22 mouse cellular contexts compared by ENCODE assay signal in the genomic region with DNA sequence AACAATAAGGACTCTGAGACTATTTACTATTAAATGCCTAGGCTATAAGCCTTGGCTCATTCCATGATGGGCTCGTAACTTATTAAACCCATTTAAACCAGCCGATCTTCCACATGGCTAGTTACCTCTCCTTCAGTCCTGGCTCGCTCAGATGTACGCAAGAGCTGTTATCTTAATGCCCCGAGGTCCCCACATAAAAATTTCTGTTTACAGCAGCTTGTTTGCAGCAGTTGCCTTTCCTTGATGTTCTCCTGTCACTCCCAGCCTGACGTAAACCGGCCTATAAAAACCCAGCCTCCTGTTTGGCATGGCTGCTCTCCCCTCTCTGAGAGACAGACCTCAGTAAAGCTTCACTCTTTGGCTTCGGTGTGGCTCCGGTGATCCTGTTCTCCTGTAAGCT. TPM values are rescaled to one million over a fixed set of nuclear protein-coding genes. Genes with fewer than 3 reads are reported as not detected.
DNase-seq lines count a peak whose midpoint lies in the region; ATAC-seq and TF ChIP-seq lines count a peak whose summit lies in the region.
"Had no signal": no experiment of that assay in that cellular context is flagged by ENCODE, and none has a peak within 500 bp of the region (broad histone marks: within the 10 kb centered on the region; RNA-seq: fewer than 3 reads in every experiment).

No protein-coding gene starts in this region.

- no peak for TF ChIP-seq POLR2A in kidney, adult 2 months (IDR thresholded peaks at IDR 0.05; ENCODE audit: low read depth, low read length)

- 29% methylated on average over 9 of the region's 9 CpGs for WGBS in kidney, adult 2 months
- 57% methylated on average over 9 of the region's 9 CpGs for WGBS in kidney, embryonic 15.5 days

- H3K4me1 ChIP-seq in kidney, adult 2 months (ENCODE audit: control insufficient read depth, insufficient read depth, low read length) = peaks cover 4% of the 10 kb centered on the region; the same call in 1 of the 2 replicates
- peaks cover 23% of the 10 kb centered on the region for H3K4me1 ChIP-seq in kidney, embryonic 15.5 days
- H3K4me1 ChIP-seq: embryonic facial prominence, embryonic 12.5 days had no signal

- H3K4me3 ChIP-seq in kidney, adult 2 months (ENCODE audit: insufficient read depth, low read depth, low read length) = no peak overlapping the region
- H3K4me3 ChIP-seq in kidney, embryonic 15.5 days (replicated peaks) = no peak overlapping the region
- H3K4me3 ChIP-seq: embryonic facial prominence, embryonic 12.5 days; gastrocnemius, adult 2 months; heart, embryonic 10.5 days had no signal

- no peak overlapping the region for H3K9ac ChIP-seq in kidney, embryonic 15.5 days
- H3K9ac ChIP-seq: embryonic facial prominence, embryonic 12.5 days; hindbrain, embryonic 14.5 days had no signal

- H3K27ac ChIP-seq in kidney, adult 2 months (ENCODE audit: insufficient read depth, low read depth, low read length) = no peak overlapping the region; the same call in 1 of the 2 replicates
- H3K27ac ChIP-seq in kidney, embryonic 15.5 days = peak overlapping the region; percentile 78
- H3K27ac ChIP-seq: embryonic facial prominence, embryonic 12.5 days; gastrocnemius, adult 2 months; heart, embryonic 10.5 days; hindbrain, embryonic 14.5 days had no signal

- peak; percentile 58 for ATAC-seq in kidney, embryonic 15.5 days (replicated peaks; ENCODE audit: low FRiP score)
- ATAC-seq: forebrain, embryonic 16.5 days had no signal

- peak overlapping the region; percentile 14; the same call in 1 of the 2 replicates for H3K4me2 ChIP-seq in kidney, embryonic 15.5 days
- H3K4me2 ChIP-seq: embryonic facial prominence, embryonic 12.5 days; hindbrain, embryonic 14.5 days had no signal

- no peaks in the 10 kb centered on the region for H3K27me3 ChIP-seq in kidney, adult 2 months (replicated peaks; ENCODE audit: control insufficient read depth, insufficient read depth, low read length)
- no peaks in the 10 kb centered on the region for H3K27me3 ChIP-seq in kidney, embryonic 15.5 days
- H3K27me3 ChIP-seq: embryonic facial prominence, embryonic 12.5 days had no signal

- DNase-seq in kidney, adult 11 months = peak; percentile 54
- DNase-seq in kidney, postnatal 10 days = no peak
- DNase-seq in kidney, adult 2 months = peak; percentile 72
- DNase-seq in kidney, postnatal 25 days = peak; percentile 21 to 60
- DNase-seq in urinary bladder, adult 18-20 months (ENCODE audit: low spot score in 2 of 2) = no peak
- DNase-seq in thymus, postnatal 4 days = no peak
- no peak for DNase-seq in embryo, embryonic 11 days
- DNase-seq: adrenal gland, adult 8-10 months; adrenal gland, postnatal 36 days; cerebellum, adult 11 months; cerebellum, adult 8-10 months; cerebellum, postnatal 14 days; gastrocnemius, adult 2 months; gastrocnemius, postnatal 36 days; heart, adult 18-20 months; heart, postnatal 10 days had no signal

- no peaks in the 10 kb centered on the region for H3K36me3 ChIP-seq in kidney, adult 2 months (ENCODE audit: control insufficient read depth, insufficient read depth, low read length)
- no peaks in the 10 kb centered on the region for H3K36me3 ChIP-seq in kidney, embryonic 15.5 days

- H3K9me3 ChIP-seq in kidney, embryonic 15.5 days (replicated peaks) = no peaks in the 10 kb centered on the region
- H3K9me3 ChIP-seq: embryonic facial prominence, embryonic 12.5 days; heart, embryonic 10.5 days had no signal

- no peak for TF ChIP-seq CTCF in kidney, adult 2 months (conservative IDR thresholded peaks at IDR 0.05; ENCODE audit: insufficient read depth, insufficient read length, low read depth, low read length)

RNA-seq across cellular contexts. Expression of a gene that starts 6.5 kb away (rescaled TPM):
- polyA plus RNA-seq in kidney, adult 2 months (2012; rRNA removed) = 114 and 127 TPM in 2 replicates
- 307 and 315 TPM in 2 replicates for polyA plus RNA-seq in kidney, embryonic 15.5 days (2015; fragmentation: Nextera tagmentation; extraction: Ambion mirVana)

RNA-seq across cellular contexts. Expression of a gene that starts 11.9 kb away (rescaled TPM):
- 7.0 TPM in 2 replicates for polyA plus RNA-seq in kidney, adult 2 months (2012; rRNA removed)
- 2.7 and 3.4 TPM in 2 replicates for polyA plus RNA-seq in kidney, embryonic 15.5 days (2015; fragmentation: Nextera tagmentation; extraction: Ambion mirVana)

RNA-seq across cellular contexts. Expression of a gene that starts 22.9 kb away (rescaled TPM):
- polyA plus RNA-seq in kidney, adult 2 months (2012; rRNA removed) = 87.2 and 103 TPM in 2 replicates
- 41.2 and 48.5 TPM in 2 replicates for polyA plus RNA-seq in kidney, embryonic 15.5 days (2015; fragmentation: Nextera tagmentation; extraction: Ambion mirVana)

RNA-seq across cellular contexts. Expression of a gene that starts 34.8 kb away (rescaled TPM):
- 12.9 and 17.4 TPM in 2 replicates for polyA plus RNA-seq in kidney, adult 2 months (2012; rRNA removed)
- 4.7 and 5.4 TPM in 2 replicates for polyA plus RNA-seq in kidney, embryonic 15.5 days (2015; fragmentation: Nextera tagmentation; extraction: Ambion mirVana)
- polyA plus RNA-seq: C2C12 had no signal

Comparison
In these comparisons a context has a peak if more than half of its experiments do, and no peak if none do; other contexts are left out.
1. DNase-seq: peak in kidney, adult 11 months (single experiment), kidney, adult 2 months (single experiment) and kidney, postnatal 25 days (2 of 2); none in kidney, postnatal 10 days (single experiment), urinary bladder, adult 18-20 months (0 of 2), thymus, postnatal 4 days (single experiment) and embryo, embryonic 11 days (single experiment).